Mouse (Mus musculus) testis, adult 2 months (tissue): ENCODE results near the gene Aff4.

ENCODE experiments used
- CTCF ChIP-seq: fragments of 200-500 bp; IDR thresholded peaks from 2 replicates; pipeline ENCODE4 v1.5.1; 2012; ENCODE audit warnings: low read depth, mild to moderate bottlenecking, inconsistent platforms, low read length, moderate library complexity; ENCODE audit not compliant: control insufficient read depth, insufficient read depth, insufficient replicate concordance
- POLR2A ChIP-seq: fragments of 200-500 bp; IDR thresholded peaks from 2 replicates; pipeline ENCODE4 v1.6.1; 2012; ENCODE audit warnings: low read depth, mild to moderate bottlenecking, inconsistent platforms, low read length, moderate library complexity; ENCODE audit not compliant: control insufficient read depth

DNA sequence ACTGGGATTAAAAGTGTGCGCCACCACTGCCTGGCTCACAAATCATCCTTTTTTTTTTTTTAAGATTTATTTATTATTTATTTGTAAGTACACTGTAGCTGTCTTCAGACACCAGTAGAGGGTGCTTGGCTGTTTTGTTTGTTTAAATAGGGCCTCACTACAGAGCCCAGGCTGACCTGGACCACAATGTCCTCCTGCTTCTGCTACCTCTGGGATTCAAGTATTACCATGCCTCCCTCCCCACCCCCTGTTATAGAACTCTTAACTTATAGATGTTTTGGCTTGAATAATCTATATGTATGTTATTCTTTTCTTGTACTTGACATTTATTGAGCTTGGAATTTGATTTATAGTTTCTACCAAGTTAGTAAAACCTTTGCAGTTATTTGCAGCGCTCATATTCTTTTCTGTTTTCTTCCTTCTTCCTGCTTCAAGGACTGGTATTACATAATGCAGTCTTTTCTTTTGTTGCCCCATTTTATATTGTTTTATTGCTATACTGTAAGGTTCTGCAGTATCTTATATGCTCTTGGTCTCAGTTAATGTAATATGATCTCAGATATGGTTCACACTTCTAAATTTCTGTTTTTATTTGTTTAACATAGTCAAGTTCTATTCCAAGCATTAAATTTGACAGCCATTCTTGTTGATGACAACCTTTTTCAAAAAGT, 33.3 kb downstream of the Aff4 start:
- TF ChIP-seq CTCF (no peak), POLR2A (no peak)
